Mouse (Mus musculus) spleen, postnatal 14 days (tissue): ENCODE measurements around the gene Eipr1.
"Not testable (repeated sequence)": the region's sequence is repeated elsewhere in the genome, so short reads cannot be mapped to it uniquely, and the experiment has no call there.

Source experiments
- DNase-seq, 2 experiments: peaks; one replicate each; pipeline ENCODE4 v3.0.0; 2021 to 2022; ENCODE audit warnings: low spot score in 2 of 2

The Eipr1 gene

DNA sequence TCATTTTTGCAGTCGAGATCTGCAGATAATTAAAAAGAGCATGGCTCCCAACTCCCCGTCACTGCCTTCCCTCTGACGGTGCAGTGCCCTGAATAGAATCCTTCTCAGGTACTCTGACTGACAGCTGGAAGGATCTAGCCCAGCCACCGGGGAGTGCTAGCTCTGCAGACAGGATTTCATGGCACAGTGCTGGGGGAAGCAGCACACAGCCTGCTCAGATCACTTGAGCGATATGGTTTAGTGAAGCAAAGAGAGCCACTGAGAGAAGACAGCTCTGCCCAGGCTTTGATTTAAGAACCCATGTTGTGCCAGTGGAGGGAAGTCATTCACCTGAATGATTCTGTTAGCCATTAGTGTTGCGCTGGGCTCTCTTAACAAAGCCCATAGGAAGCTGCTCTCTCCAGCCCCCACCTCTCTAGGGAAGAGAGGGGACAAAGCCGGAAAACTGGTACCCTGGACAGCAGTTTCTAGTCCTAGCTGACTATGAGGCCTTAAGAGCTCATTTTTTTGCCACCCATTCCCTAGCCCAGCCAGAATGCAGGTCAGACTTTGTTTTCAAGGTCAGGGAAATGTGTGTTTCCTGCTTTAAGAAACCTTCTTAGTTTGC is 137.6 kb downstream of the Eipr1 start:
- DNase-seq, result no peak

DNA sequence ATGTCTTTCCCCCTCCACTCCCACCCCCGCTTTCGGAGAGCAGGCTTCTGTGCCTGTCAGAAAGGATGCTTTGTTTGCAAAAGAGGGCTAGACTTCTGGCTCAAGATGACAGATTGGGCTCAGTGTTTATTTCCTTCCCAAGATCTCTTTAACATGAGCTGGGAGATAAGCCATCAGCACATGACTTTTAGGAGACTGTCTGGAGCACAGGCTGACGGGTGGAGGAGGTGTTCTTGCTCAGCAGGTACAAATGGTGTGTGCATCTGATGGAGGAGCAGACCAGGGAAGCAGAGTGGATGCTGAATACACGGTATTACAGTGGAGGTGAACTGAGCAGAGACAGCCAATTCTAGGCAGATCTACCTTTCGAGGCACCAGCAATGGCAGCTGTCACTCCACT is 139.9 kb downstream of the Eipr1 start:
- no peak for DNase-seq

DNA sequence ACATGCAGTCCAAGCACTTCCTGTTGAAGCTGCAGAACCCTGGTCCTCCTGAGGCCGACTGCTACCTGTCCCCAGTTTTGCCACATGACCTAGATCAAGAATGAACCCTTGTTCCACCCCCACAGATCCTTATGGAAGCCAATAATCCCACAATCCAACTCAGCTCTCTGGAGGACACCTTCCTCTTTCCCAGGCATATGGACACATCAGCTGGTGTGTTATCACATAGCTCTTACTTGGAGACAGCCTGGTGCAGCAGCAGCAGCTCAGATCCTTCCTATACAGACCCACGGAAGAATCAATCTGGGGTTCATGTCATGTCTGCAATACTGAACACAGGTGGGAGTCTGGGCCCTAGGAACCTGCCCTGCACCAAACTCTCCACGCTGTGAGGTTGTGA is 145.0 kb downstream of the Eipr1 start:
- no peak for DNase-seq

DNA sequence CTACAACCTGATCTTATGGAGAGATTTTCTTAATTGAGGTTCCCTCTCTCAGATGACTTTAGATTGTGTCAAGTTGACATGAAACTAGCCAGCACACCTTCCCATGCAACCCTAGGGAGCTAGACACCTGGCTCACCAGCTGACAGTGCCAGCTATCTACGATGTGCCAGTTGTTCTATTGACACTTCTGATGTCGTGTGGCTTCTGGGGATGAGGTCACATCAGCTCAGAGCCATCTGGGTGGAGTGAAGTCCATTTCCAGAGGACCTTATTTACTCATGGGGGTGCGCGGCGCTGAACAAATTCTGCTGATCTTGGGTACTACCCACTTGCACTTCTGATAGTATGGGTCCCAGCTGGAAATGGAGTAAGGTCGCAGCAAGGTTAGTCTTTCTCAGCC is 146.7 kb downstream of the Eipr1 start:
- DNase-seq, result no peak

DNA sequence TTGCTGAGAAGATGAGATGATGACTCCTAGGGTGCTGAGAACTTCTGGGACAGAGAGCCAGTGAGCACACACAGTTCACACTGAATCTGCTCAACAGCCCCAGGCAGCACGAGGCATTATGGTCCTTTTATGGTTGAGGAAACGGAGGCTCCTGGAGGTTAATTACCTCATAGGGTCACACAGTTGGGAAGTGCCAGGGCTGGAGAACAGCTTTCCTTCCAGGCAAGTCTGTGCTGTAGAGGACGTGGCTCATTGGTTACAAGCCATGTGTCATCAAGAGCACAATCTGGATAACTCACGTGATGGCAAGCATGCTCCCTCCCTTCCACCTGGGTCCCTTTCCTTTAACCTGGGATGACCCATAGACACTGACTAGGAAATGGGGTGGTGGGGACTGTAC is 148.1 kb downstream of the Eipr1 start:
- DNase-seq, result no peak

DNA sequence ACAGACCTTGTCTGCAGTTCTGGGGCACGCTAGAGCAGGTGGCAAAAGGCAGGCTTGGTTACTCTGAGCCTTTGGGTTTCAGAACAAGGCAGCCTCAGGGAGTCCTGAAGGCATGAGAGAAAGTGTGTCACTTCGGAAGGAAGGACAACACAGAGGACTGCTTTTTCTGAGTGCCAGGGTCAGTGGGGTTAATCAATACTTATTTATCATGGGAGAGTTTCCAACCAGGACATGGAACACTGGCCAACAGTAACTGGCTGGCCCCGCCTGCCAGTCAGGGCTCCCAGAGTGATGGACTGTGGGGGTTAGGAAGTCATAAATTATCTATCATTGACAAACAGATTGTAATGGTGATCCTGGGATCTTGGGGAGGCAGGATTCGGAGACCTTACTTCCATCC is 148.7 kb downstream of the Eipr1 start:
- DNase-seq, result no peak

DNA sequence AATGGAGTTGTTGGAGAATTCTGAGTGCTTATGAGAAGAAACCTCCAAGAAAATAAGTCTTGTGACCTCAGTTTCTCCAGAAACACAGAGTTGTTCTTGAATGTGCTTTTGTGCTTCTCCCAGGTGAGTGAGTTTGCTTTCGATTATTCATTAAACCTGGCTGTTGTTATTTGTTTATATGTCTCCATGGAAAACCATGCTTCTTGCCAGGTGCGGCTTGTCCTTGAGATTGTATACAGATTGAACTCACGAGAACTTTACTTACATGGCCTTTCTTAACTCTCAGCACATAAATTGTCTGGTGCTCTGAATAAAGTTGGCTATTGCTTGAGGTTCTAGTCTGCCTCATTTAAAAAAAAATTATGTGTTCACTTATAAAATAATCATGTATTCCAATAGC is 150.5 kb downstream of the Eipr1 start:
- no peak for DNase-seq

DNA sequence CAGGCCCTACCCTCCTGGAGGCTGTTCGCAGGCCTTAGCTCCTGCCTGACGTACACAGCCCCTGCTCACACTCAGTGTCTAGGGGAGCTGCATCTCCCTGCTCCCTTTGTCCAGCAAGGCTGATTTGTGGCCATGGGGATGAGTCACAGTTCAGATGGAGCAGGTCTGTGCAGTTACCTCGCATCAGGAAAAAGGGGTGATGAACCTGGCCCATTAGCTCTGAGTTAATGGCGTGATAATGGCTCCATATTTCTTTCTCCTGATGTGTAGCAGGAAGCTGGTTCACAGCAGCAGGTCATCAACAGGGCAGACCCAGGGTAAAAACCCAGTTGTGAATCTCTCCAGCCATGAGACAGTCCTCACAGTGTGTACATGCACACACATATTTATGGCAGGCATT is 151.5 kb downstream of the Eipr1 start:
- DNase-seq, result no peak

DNA sequence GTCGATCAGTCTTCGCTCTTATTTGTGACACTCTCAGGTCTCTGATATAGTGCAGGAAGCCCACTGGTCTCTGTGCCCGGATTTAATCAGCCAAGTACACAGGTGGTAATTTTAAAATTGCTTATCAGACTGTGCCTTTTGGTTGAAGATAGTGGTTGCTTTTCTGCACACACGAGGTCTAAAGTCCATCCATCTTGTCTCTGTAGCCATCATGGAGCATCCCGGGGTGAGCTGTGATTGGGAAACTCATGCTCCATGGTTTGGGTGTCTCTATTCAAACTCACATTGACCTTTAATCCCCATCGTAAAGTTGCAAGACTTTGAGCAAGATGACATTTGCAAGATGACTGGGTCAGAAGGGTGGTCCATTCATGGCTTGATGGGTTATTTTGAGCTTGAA is 153.9 kb downstream of the Eipr1 start:
- no peak for DNase-seq

DNA sequence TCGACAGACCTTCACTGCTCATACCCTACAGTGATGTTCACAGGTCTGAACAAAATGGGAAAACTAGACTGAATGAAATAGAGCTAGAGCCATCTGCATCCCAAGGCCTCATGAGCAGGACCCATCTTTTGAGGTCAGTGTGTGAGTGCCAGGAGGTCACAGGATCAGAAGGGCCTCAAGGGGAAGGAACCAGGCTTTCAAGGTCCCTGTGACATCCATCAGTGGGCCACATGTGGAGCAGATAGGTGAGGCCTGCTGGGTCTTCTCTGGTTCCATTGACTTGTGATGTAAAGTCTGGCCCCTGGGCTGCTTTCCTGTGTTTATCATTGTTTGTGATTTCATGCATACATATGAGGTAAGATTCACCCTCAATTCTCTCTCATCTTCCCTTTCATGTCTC is 154.4 kb downstream of the Eipr1 start:
- DNase-seq, result no peak

DNA sequence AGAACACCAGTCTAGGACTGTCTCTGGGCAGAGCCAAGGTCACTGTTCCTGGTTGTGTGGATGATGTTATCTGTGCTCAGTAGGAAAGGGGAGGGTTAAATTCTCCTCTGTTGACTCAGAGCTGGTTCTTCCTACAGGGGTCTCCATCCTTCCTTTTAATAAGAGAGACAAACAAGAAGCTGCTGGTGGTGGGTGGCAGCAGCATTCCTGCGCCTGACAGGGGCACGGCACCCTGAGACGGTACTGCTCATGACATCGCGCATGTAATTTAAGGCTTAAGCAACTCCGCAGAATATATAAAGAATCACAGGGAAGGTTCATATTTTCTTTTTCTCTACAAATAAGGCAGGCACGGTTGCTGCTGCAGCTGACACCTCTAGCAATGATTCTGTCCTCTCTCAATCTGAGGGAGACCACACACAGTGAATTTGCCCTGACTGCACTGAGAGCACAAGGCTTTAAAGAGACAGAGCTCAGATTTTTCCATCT is 155.2 kb downstream of the Eipr1 start:
- no peak for DNase-seq

DNA sequence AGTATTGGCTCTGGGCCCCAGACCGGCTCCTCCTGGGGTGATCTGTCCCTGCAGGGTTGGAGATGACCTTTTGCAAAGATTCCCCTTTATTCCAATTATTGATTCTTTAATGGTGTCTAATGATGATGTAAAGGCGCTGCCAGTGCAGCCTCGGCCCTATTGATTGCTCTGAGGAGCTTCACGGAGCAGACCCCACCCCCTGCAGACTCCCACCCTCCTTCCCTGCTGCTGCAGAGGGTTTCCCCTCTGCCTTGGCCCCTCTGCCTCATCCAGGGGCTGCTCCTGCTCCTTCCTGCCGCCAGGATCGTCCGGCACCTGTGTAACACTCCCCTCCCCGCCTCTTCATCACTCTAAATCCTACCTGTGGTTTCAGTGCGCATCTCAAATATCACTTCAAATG is 156.2 kb downstream of the Eipr1 start:
- no peak for DNase-seq

DNA sequence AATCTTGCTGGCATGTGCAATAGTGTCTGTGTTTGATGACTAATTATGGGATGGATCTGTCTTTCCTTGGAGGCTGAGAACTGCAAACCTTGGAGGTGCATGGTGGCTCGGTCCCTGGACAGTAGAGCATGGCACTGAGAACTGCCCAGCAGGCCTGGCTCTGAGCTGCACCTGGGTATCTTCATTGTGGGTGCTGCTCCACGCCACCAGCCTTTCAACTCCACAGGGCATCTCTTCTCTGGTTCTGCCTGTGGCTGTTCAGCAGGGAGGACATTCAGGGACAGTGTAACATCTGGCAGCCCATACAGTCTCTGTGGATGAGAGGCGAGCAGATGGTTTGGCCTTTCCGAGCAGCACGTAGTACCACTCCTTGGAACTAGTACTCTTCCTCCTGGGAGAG is 158.2 kb downstream of the Eipr1 start:
- DNase-seq, result no peak

DNA sequence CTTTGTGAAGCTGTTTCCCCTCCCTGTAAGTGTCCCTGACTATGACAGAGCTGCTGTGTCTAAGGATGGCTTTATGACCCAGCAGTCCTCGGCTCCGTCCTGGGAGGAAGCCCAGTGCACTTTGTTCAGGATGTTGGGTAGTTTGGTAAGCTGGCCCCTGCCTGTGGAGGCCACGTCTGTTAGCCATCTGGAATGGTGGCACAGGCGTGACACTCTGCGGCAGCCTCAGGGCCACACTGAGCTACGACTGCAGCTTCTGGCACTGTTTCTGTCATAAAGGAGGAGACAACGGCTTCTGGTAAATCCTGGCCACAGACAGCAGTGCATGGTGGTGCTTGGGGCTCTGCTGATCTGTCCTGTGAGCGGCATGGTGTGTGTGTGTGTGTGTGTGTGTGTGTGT is 159.0 kb downstream of the Eipr1 start:
- no peak for DNase-seq

DNA sequence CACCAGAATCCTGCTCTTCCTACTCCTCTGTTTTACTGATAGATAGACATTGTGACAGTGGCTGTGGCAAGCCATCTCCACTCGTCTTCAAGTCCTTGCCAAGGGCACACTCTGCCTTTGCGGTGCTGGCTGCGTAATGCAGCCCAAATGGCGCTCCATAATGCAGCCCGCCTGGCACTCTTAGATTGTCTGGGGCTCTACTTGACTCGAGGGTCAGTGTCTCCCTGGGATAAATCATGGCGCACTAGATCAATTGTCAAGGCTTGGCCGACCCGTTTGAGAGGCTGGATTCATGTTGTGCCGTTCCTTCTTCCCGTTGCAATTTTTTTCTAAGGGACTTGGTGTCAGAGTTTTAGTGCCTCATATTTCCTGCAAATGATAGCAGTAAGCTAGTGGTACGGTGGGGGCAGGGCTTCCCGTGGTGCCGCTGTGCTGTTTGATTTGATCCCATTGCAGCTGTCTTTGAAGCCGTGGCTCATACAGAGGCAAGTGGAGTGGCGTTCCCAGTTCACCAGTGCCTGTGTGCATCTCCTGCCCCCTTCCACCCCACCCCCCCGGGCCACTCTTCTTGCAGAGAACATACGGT is 160.8 kb downstream of the Eipr1 start:
- no peak for DNase-seq

DNA sequence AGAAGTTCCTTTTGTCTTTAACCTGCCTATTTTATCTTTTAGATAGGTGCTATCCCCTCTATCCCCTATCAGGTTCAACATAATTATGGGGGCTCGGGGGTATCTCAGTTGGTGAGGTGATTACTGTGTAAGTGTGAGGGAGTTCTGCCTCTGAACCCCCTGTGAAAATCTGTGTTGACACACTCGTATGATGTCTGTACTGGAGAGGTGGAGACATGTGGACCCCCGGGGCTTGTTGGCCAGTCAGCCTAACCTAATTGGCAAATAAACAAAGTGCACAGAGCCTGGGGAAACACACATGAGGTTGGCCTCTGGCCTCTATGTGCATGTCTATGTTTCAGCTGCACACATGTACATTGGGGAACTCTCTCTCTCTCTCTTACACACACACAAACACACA is 161.5 kb downstream of the Eipr1 start:
- DNase-seq, result no peak

DNA sequence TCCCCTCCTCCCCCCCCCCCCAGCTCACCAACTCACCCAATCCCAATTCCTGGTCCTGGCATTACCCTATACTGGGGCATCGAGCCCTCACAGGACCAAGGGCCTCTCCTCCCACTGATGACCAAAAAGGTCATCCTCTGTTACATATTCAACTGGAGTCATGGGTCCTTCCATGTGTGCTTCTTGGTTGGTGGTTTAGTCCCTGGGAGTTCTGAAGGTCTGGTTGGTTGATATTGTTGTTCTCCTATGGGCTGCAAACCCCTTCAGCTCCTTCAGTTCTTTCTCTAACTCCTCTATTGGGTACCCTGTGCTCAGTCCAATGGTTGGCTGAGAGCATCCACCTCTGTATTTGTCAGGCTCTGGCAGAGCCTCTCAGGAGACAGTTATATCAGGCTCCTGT is 162.5 kb downstream of the Eipr1 start:
- DNase-seq, result not testable (repeated sequence)
